Mouse (Mus musculus): ENCODE measurements at regions not wholly inside any gene's neighbourhood (a gene's known extent, or its start where the extent isn't known, plus 50 kb on each side); places are given as distances from the start of the nearest gene placed in this dataset.
"Not testable (repeated sequence)": the region's sequence is repeated elsewhere in the genome, so short reads cannot be mapped to it uniquely, and the experiment has no call there.

- no peak overlapping the region for H3K27ac ChIP-seq
- DNase-seq (ENCODE audit: low spot score): no peak
- no peak overlapping the region for H3K4me2 ChIP-seq (ENCODE audit: low read length)
- H3K4me3 ChIP-seq (replicated peaks; ENCODE audit: low read depth, low read length): no peak overlapping the region
- H3K4me1 ChIP-seq (replicated peaks; ENCODE audit: insufficient read depth, low read length): no peaks in the 10 kb centered on the region
- no peaks in the 10 kb centered on the region for H3K27me3 ChIP-seq (ENCODE audit: insufficient read depth, low read length)
- H3K9ac ChIP-seq (ENCODE audit: low read depth, low read length): no peak overlapping the region
- no peaks in the 10 kb centered on the region for H3K9me3 ChIP-seq (replicated peaks; ENCODE audit: low read length)
- TF ChIP-seq CTCF (IDR thresholded peaks at IDR 0.05; ENCODE audit: low read depth): no peak
- no peak for ATAC-seq (replicated peaks; ENCODE audit: low FRiP score, low read depth)
- 67% methylated on average over 2 of the region's 2 CpGs for WGBS
- H3K36me3 ChIP-seq (ENCODE audit: insufficient read depth, low read length): no peaks in the 10 kb centered on the region
Observed at GRCm38 (mm10) chr1:65761141-65761540, 165.2 kb upstream of the Crygf start.

- Histone ChIP-seq H3K27ac (no peak overlapping the region), H3K27me3 (ENCODE audit: insufficient read depth, low read length) (no peaks in the 10 kb centered on the region), H3K9ac (ENCODE audit: low read depth, low read length) (no peak overlapping the region), H3K9me3 (replicated peaks; ENCODE audit: low read length) (no peaks in the 10 kb centered on the region), H3K36me3 (ENCODE audit: insufficient read depth, low read length) (no peaks in the 10 kb centered on the region), H3K4me3 (replicated peaks; ENCODE audit: low read depth, low read length) (no peak overlapping the region), H3K4me1 (replicated peaks; ENCODE audit: insufficient read depth, low read length) (no peaks in the 10 kb centered on the region), H3K4me2 (ENCODE audit: low read length) (no peak overlapping the region)
- WGBS: 82% methylated on average over 1 of the region's 1 CpGs
- no peak for TF ChIP-seq CTCF (IDR thresholded peaks at IDR 0.05; ENCODE audit: low read depth)
- ATAC-seq (replicated peaks; ENCODE audit: low FRiP score, low read depth) (no peak), DNase-seq (ENCODE audit: low spot score) (no peak)
Observed at GRCm38 (mm10) chr1:65800244-65800643, 126.1 kb upstream of the Crygf start.

DNA sequence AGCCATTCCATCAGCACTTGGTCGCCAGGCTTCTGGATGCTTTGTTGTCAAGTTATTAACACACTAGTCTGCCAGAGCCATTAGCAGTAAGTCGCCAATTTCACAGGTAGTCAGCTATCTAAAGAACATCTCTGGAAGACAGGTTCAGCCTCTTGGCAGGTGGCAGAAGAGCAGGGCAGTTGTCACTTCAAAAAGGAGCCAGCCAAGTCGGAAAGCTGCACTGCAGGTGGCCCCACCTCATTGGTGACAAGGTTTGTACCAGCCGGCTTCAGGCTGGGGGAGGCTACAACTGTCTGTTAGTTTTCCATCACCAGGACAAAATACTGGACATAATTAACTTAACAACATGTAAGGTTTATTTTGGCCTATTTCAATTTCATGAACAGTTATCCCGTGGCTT lies 105.5 kb upstream of the Crygf start:
- H3K4me1 ChIP-seq (replicated peaks; ENCODE audit: insufficient read depth, low read length): no peaks in the 10 kb centered on the region
- H3K4me2 ChIP-seq (ENCODE audit: low read length): no peak overlapping the region
- no peak for TF ChIP-seq CTCF (IDR thresholded peaks at IDR 0.05; ENCODE audit: low read depth)
- no peaks in the 10 kb centered on the region for H3K9me3 ChIP-seq (replicated peaks; ENCODE audit: low read length)
- no peak overlapping the region for H3K27ac ChIP-seq
- 54% methylated on average over 5 of the region's 5 CpGs for WGBS
- H3K27me3 ChIP-seq (ENCODE audit: insufficient read depth, low read length): no peaks in the 10 kb centered on the region
- no peak overlapping the region for H3K4me3 ChIP-seq (replicated peaks; ENCODE audit: low read depth, low read length)
- no peak overlapping the region for H3K9ac ChIP-seq (ENCODE audit: low read depth, low read length)
- DNase-seq (ENCODE audit: low spot score) (no peak), ATAC-seq (replicated peaks; ENCODE audit: low FRiP score, low read depth) (no peak)
- H3K36me3 ChIP-seq (ENCODE audit: insufficient read depth, low read length): no peaks in the 10 kb centered on the region

GRCm38 (mm10) chr1:65841116-65841515 lies 85.2 kb upstream of the Crygf start:
- H3K27ac ChIP-seq: no peak overlapping the region
- no peaks in the 10 kb centered on the region for H3K36me3 ChIP-seq (ENCODE audit: insufficient read depth, low read length)
- no peak for TF ChIP-seq CTCF (IDR thresholded peaks at IDR 0.05; ENCODE audit: low read depth)
- 81% methylated on average over 2 of the region's 2 CpGs for WGBS
- H3K4me1 ChIP-seq (replicated peaks; ENCODE audit: insufficient read depth, low read length): no peaks in the 10 kb centered on the region
- H3K9ac ChIP-seq (ENCODE audit: low read depth, low read length): no peak overlapping the region
- no peak for DNase-seq (ENCODE audit: low spot score)
- no peaks in the 10 kb centered on the region for H3K9me3 ChIP-seq (replicated peaks; ENCODE audit: low read length)
- H3K27me3 ChIP-seq (ENCODE audit: insufficient read depth, low read length): no peaks in the 10 kb centered on the region
- H3K4me3 ChIP-seq (replicated peaks; ENCODE audit: low read depth, low read length): no peak overlapping the region
- ATAC-seq (replicated peaks; ENCODE audit: low FRiP score, low read depth): no peak
- H3K4me2 ChIP-seq (ENCODE audit: low read length): no peak overlapping the region

DNA sequence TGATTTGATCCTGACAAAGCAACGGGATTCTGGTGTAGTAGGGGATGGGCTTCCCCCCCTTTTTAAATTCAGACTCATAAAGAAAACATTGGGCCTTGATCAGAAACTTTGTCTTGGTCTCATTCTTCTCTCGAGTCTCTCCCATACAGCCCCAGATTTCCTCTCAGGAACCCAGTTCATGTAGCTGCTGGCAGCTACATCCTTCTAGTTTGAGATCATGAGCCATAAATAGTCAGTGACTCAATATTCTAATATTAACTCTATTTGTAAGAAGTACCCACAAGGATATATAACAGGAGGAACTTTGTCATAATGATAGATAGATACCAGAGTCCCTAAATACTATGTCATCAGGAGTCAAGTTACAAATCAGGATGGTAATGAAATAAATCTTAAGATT lies 79.3 kb upstream of the Crygf start:
- no peak for TF ChIP-seq CTCF (IDR thresholded peaks at IDR 0.05; ENCODE audit: low read depth)
- Histone ChIP-seq H3K4me3 (replicated peaks; ENCODE audit: low read depth, low read length) (no peak overlapping the region), H3K9me3 (replicated peaks; ENCODE audit: low read length) (no peaks in the 10 kb centered on the region), H3K27me3 (ENCODE audit: insufficient read depth, low read length) (no peaks in the 10 kb centered on the region), H3K4me1 (replicated peaks; ENCODE audit: insufficient read depth, low read length) (no peaks in the 10 kb centered on the region), H3K4me2 (ENCODE audit: low read length) (no peak overlapping the region), H3K36me3 (ENCODE audit: insufficient read depth, low read length) (no peaks in the 10 kb centered on the region), H3K9ac (ENCODE audit: low read depth, low read length) (no peak overlapping the region), H3K27ac (no peak overlapping the region)
- DNase-seq (ENCODE audit: low spot score) (no peak), ATAC-seq (replicated peaks; ENCODE audit: low FRiP score, low read depth) (no peak)
- 50% methylated on average over 2 of the region's 2 CpGs for WGBS

DNA sequence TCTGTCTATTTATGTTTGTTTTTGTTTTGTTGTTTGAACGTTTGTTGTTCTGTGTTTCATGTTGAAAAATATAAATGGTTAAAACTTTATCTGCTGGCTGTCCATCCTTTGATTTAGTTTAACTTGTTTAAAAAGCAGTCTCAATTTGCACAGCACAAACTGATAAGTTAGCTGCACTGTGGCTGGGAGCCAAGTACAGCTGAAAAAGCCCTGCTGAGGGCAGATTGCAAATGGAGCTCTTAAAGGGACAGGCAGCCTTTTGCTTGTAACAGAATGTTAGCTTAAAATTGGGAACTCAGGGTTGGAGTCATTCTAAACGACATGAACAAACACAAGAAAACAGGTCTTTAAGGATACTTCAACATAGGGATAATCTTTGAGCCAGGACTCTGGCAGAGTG lies 52.6 kb upstream of the Crygf start:
- not testable (repeated sequence) for H3K4me1 ChIP-seq (replicated peaks; ENCODE audit: insufficient read depth, low read length); H3K9me3 ChIP-seq (replicated peaks; ENCODE audit: low read length); H3K9ac ChIP-seq (ENCODE audit: low read depth, low read length); H3K36me3 ChIP-seq (ENCODE audit: insufficient read depth, low read length); H3K27ac ChIP-seq; H3K27me3 ChIP-seq (ENCODE audit: insufficient read depth, low read length); DNase-seq (ENCODE audit: low spot score); H3K4me3 ChIP-seq (replicated peaks; ENCODE audit: low read depth, low read length); H3K4me2 ChIP-seq (ENCODE audit: low read length); ATAC-seq (replicated peaks; ENCODE audit: low FRiP score, low read depth)
- 59% methylated on average over 2 of the region's 2 CpGs for WGBS

Measured in kidney, postnatal 0 days (tissue).